Mouse (Mus musculus) hindbrain, embryonic 14.5 days (tissue): ENCODE measurements around the gene Fads6. TPM values are rescaled to one million over a fixed set of nuclear protein-coding genes. Genes with fewer than 3 reads are reported as not detected.
A peak's percentile ranks its signal among the peaks of the same experiment; 100 is the strongest.

Experiments used
- ATAC-seq: fragments of 200-750 bp; cut with Nextera tagmentation; 2 replicates; pipeline ENCODE4 v1.8.0; 2017; ENCODE audit warnings: moderate number of reproducible peaks, mild to moderate bottlenecking, moderate TSS enrichment, moderate library complexity; ENCODE audit not compliant: low FRiP score
- DNase-seq: peaks from one replicate; pipeline ENCODE4 v3.0.0-alpha.2; 2015; ENCODE audit warnings: low spot score
- H3K27ac ChIP-seq: fragments of 300-500 bp; sonication (generic); 2 replicates; pipeline ENCODE4 v1.5.1; 2014; ENCODE audit warnings: mild to moderate bottlenecking, moderate library complexity
- H3K27me3 ChIP-seq: fragments of 300-500 bp; sonication (generic); 2 replicates; pipeline ENCODE4 v1.6.1; 2014; ENCODE audit warnings: mild to moderate bottlenecking, low read length, mixed read lengths; ENCODE audit not compliant: control insufficient read depth, insufficient read depth
- H3K36me3 ChIP-seq: fragments of 300-500 bp; sonication (generic); replicated peaks from 2 replicates; pipeline ENCODE4 v1.6.1; 2014; ENCODE audit not compliant: control insufficient read depth, insufficient read depth
- H3K4me1 ChIP-seq: fragments of 300-500 bp; sonication (generic); replicated peaks from 2 replicates; pipeline ENCODE4 v1.6.1; 2014; ENCODE audit warnings: antibody characterized with exemption, low read length, mixed read lengths; ENCODE audit not compliant: control insufficient read depth, insufficient read depth
- H3K4me2 ChIP-seq: fragments of 300-500 bp; sonication (generic); replicated peaks from 2 replicates; pipeline ENCODE4 v1.6.1; 2014; ENCODE audit warnings: mild to moderate bottlenecking, moderate library complexity
- H3K4me3 ChIP-seq: fragments of 300-500 bp; sonication (generic); replicated peaks from 2 replicates; pipeline ENCODE4 v1.5.1; 2014; ENCODE audit warnings: mild to moderate bottlenecking, low read length
- H3K9ac ChIP-seq: fragments of 300-500 bp; sonication (generic); 2 replicates; pipeline ENCODE4 v1.6.1; 2014
- H3K9me3 ChIP-seq: fragments of 300-500 bp; sonication (generic); 2 replicates; pipeline ENCODE4 v1.6.1; 2016; ENCODE audit warnings: low read length; ENCODE audit not compliant: control insufficient read depth
- WGBS: fragments of 180-500 bp; shearing (Covaris S2); extraction: QIAGEN DNeasy Blood & Tissue Kit; methylation state at CpG from one replicate; pipeline ENCODE4 v1.1.7; 2014; 5-methylcytosine and 5-hydroxymethylcytosine counted together
- polyA plus RNA-seq: library from polyadenylated mRNA; unstranded; fragments of >200 nt; fragmentation: Nextera tagmentation; extraction: Ambion mirVana; gene quantifications from 2 replicates; pipeline ENCODE4 v1.2.1, GENCODE M21; 2014

Gene Fads6
- polyA plus RNA-seq, result 1.4 and 1.5 TPM in 2 replicates

GRCm38 (mm10) chr11:115297214-115297826, at the start of gene Fads6:
Fads6 (minus strand) TSS chr11:115297663.
- DNase-seq (peak; percentile 73), ATAC-seq (peak; percentile 80)
- no peaks in the 10 kb centered on the region for H3K36me3 ChIP-seq
- peak within 1 kb of the TSS; percentile 49 for H3K4me3 ChIP-seq
- 2% methylated on average over 44 of the region's 44 CpGs for WGBS
- H3K4me2 ChIP-seq, result peak within 1 kb of the TSS; percentile 86
- peak within 1 kb of the TSS; percentile 77 for H3K9ac ChIP-seq
- H3K27ac ChIP-seq, result peak within 1 kb of the TSS; percentile 53; the same call in 1 of the 2 replicates
- peaks cover 6% of the 10 kb centered on the region for H3K4me1 ChIP-seq
- 0 out of 2 replicates have a peak, but pooled peaks cover 2% of the 10 kb centered on the region for H3K9me3 ChIP-seq
- H3K27me3 ChIP-seq, result peaks cover 11% of the 10 kb centered on the region; the same call in 1 of the 2 replicates

GRCm38 (mm10) chr11:115345515-115345914, 48.1 kb upstream of the Fads6 start:
- H3K4me1 ChIP-seq, result no peaks in the 10 kb centered on the region
- H3K9ac ChIP-seq, result no peak overlapping the region
- no peak overlapping the region for H3K4me2 ChIP-seq
- no peak overlapping the region for H3K27ac ChIP-seq
- no peaks in the 10 kb centered on the region for H3K9me3 ChIP-seq
- no peak for ATAC-seq
- no peak overlapping the region for H3K4me3 ChIP-seq
- 52% methylated on average over 7 of the region's 7 CpGs for WGBS
- peaks cover 21% of the 10 kb centered on the region for H3K36me3 ChIP-seq
- H3K27me3 ChIP-seq, result 0 out of 2 replicates have a peak, but pooled peaks cover 11% of the 10 kb centered on the region
- no peak for DNase-seq

GRCm38 (mm10) chr11:115344967-115345366, 47.5 kb upstream of the Fads6 start:
- ATAC-seq (no peak), DNase-seq (no peak)
- no peak overlapping the region for H3K4me3 ChIP-seq
- WGBS, result 15% methylated on average over 12 of the region's 12 CpGs
- H3K27ac ChIP-seq, result no peak overlapping the region
- 0 out of 2 replicates have a peak, but pooled peaks cover 11% of the 10 kb centered on the region for H3K27me3 ChIP-seq
- H3K9ac ChIP-seq, result no peak overlapping the region
- H3K9me3 ChIP-seq, result no peaks in the 10 kb centered on the region
- no peak overlapping the region for H3K4me2 ChIP-seq
- H3K36me3 ChIP-seq, result peaks cover 18% of the 10 kb centered on the region
- H3K4me1 ChIP-seq, result no peaks in the 10 kb centered on the region

GRCm38 (mm10) chr11:115341866-115342265, 44.4 kb upstream of the Fads6 start:
- Histone ChIP-seq H3K9ac (no peak overlapping the region), H3K9me3 (no peaks in the 10 kb centered on the region), H3K4me3 (no peak overlapping the region), H3K27me3 (peaks cover 19% of the 10 kb centered on the region), H3K4me1 (no peaks in the 10 kb centered on the region), H3K27ac (no peak overlapping the region), H3K36me3 (no peaks in the 10 kb centered on the region), H3K4me2 (no peak overlapping the region)
- ATAC-seq (no peak), DNase-seq (no peak)
- WGBS, result 72% methylated on average over 6 of the region's 6 CpGs

- Histone ChIP-seq H3K9me3 (no peaks in the 10 kb centered on the region), H3K27ac (no peak overlapping the region), H3K4me1 (no peaks in the 10 kb centered on the region), H3K36me3 (no peaks in the 10 kb centered on the region), H3K4me3 (no peak overlapping the region), H3K9ac (no peak overlapping the region), H3K27me3 (peaks cover 25% of the 10 kb centered on the region), H3K4me2 (no peak overlapping the region)
- no peak for DNase-seq
- 86% methylated on average over 2 of the region's 2 CpGs for WGBS
- ATAC-seq, result no peak
Measured at GRCm38 (mm10) chr11:115341246-115341645, 43.8 kb upstream of the Fads6 start.

- no peak for ATAC-seq
- Histone ChIP-seq H3K36me3 (no peaks in the 10 kb centered on the region), H3K9ac (no peak overlapping the region), H3K27me3 (peaks cover 40% of the 10 kb centered on the region), H3K4me2 (no peak overlapping the region), H3K9me3 (no peaks in the 10 kb centered on the region), H3K4me3 (no peak overlapping the region), H3K27ac (no peak overlapping the region), H3K4me1 (peaks cover 9% of the 10 kb centered on the region)
- WGBS, result 65% methylated on average over 1 of the region's 1 CpGs
- DNase-seq, result no peak
Measured at GRCm38 (mm10) chr11:115337826-115338225, 40.4 kb upstream of the Fads6 start.

GRCm38 (mm10) chr11:115337350-115337749, 39.9 kb upstream of the Fads6 start:
- peaks cover 40% of the 10 kb centered on the region for H3K27me3 ChIP-seq
- WGBS, result 67% methylated on average over 3 of the region's 3 CpGs

GRCm38 (mm10) chr11:115336115-115336514, 38.7 kb upstream of the Fads6 start:
- no peak overlapping the region for H3K4me2 ChIP-seq
- 27% methylated on average over 6 of the region's 6 CpGs for WGBS
- H3K4me1 ChIP-seq, result peaks cover 9% of the 10 kb centered on the region
- H3K27me3 ChIP-seq, result peaks cover 40% of the 10 kb centered on the region
- no peaks in the 10 kb centered on the region for H3K9me3 ChIP-seq
- H3K27ac ChIP-seq, result no peak overlapping the region
- ATAC-seq, result no peak
- no peak overlapping the region for H3K4me3 ChIP-seq
- DNase-seq, result no peak
- H3K9ac ChIP-seq, result no peak overlapping the region
- H3K36me3 ChIP-seq, result no peaks in the 10 kb centered on the region

More at GRCm38 (mm10) chr11:115337350-115337749, 39.9 kb upstream of the Fads6 start:
- H3K4me1 ChIP-seq, result peaks cover 9% of the 10 kb centered on the region
- no peak for DNase-seq
- H3K27ac ChIP-seq, result no peak overlapping the region
- H3K4me2 ChIP-seq, result no peak overlapping the region
- no peak overlapping the region for H3K4me3 ChIP-seq
- H3K36me3 ChIP-seq, result no peaks in the 10 kb centered on the region
- no peak overlapping the region for H3K9ac ChIP-seq
- ATAC-seq, result no peak
- H3K9me3 ChIP-seq, result no peaks in the 10 kb centered on the region

- Histone ChIP-seq H3K9me3 (no peaks in the 10 kb centered on the region), H3K27ac (no peak overlapping the region), H3K4me2 (peak overlapping the region; percentile 66), H3K4me3 (no peak overlapping the region), H3K36me3 (no peaks in the 10 kb centered on the region), H3K9ac (no peak overlapping the region), H3K4me1 (peaks cover 9% of the 10 kb centered on the region), H3K27me3 (peaks cover 40% of the 10 kb centered on the region)
- WGBS, result 64% methylated on average over 12 of the region's 12 CpGs
- no peak for ATAC-seq
- no peak for DNase-seq
Measured at GRCm38 (mm10) chr11:115335223-115335622, 37.8 kb upstream of the Fads6 start.
